Mouse (Mus musculus): Measurements from ENCODE around the gene Tnfrsf8. TPM values are rescaled to one million over a fixed set of nuclear protein-coding genes. Genes with fewer than 3 reads are reported as not detected.

Tnfrsf8 gene
- total and polyA plus RNA-seq, 2 experiments, result 0.02 to 0.09 TPM

DNA sequence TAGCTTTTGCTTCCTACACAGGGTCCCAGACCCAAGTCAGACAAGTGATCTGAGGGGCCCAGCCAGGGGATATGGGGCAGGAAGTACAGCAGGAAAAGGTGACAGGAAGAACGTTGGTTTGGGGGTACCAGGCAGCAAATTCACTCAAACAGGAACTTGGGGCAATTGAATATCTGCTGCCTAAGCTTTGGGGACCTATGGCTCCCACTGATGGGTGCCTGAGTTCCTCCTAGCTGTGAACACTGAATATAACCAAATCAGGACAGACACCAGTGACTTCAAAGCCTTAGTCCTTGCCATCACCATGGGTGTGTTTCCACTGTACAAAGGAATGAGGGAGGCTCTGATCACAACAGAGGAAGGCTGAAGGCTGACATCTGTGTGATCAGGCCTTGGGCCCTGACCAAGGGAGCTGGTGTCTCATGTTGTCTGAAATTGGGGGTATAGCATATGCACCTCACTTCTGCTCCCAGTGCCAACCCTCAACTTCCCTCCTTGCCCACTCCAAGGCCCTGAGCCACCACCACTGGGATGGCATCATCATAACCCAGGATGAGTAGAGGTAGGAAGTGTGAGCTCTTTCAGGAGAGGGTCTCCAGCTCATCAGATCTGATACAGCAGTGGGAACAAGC, 72.1 kb downstream of the Tnfrsf8 start:
- no peak for DNase-seq (ENCODE audit: extremely low read depth, low read depth, low spot score)
- Histone ChIP-seq H3K79me2 (ENCODE audit: control insufficient read depth, insufficient read depth, low read length) (peaks cover 50% of the 10 kb centered on the region), H3K36me3 (ENCODE audit: control insufficient read depth, insufficient read depth, low read length) (no peaks in the 10 kb centered on the region), H3K27ac (replicated peaks; ENCODE audit: insufficient read depth, low read depth, low read length) (peak overlapping the region; percentile 45; the same call in 1 of the 2 replicates), H3K4me3 (ENCODE audit: insufficient read depth, low read depth, low read length) (no peak overlapping the region), H3K27me3 (ENCODE audit: control insufficient read depth, insufficient read depth, low read length) (no peaks in the 10 kb centered on the region), H3K9ac (ENCODE audit: low read depth, low read length) (no peak overlapping the region), H3K4me1 (ENCODE audit: control insufficient read depth, insufficient read depth, low read length) (peaks cover 44% of the 10 kb centered on the region)
- 50% methylated on average over 1 of the region's 1 CpGs for WGBS
- TF ChIP-seq POLR2A (IDR thresholded peaks at IDR 0.05; ENCODE audit: extremely low read depth, insufficient read depth, low read length), result no peak
- TF ChIP-seq CTCF (IDR thresholded peaks at IDR 0.05; ENCODE audit: low read depth, low read length), result no peak

DNA sequence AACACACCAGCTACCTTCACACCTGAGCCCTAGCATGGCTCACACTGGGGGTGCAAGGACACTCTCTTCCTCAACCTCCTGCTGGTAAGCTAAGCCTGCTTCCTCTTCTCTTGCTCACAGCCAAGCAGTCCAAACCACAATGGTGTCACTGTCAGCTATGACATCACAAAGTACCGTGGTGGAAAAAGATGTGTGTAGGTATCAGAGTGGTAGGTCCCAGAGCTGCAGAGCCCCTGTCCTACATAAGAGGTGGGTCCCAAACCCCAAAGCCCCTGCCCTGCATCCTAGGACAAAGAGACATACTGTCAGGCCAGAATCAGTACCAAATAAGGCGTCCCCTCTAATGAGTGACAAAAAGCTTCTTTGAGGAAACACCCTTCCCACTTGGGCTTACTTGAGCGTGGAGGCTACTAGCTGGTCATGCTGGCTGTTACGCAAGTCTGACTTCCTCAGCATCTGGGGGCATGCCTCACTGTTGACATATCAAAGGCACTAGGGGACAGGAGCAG, 74.2 kb downstream of the Tnfrsf8 start:
- Histone ChIP-seq H3K9ac (ENCODE audit: low read depth, low read length) (no peak overlapping the region), H3K4me1 (ENCODE audit: control insufficient read depth, insufficient read depth, low read length) (peaks cover 47% of the 10 kb centered on the region), H3K36me3 (ENCODE audit: control insufficient read depth, insufficient read depth, low read length) (peaks cover 4% of the 10 kb centered on the region; the same call in 1 of the 2 replicates), H3K27ac (replicated peaks; ENCODE audit: insufficient read depth, low read depth, low read length) (peak overlapping the region; percentile 40), H3K27me3 (ENCODE audit: control insufficient read depth, insufficient read depth, low read length) (no peaks in the 10 kb centered on the region), H3K79me2 (ENCODE audit: control insufficient read depth, insufficient read depth, low read length) (peaks cover 62% of the 10 kb centered on the region), H3K4me3 (ENCODE audit: insufficient read depth, low read depth, low read length) (no peak overlapping the region)
- 71% methylated on average over 4 of the region's 4 CpGs for WGBS
- TF ChIP-seq POLR2A (IDR thresholded peaks at IDR 0.05; ENCODE audit: extremely low read depth, insufficient read depth, low read length), result no peak
- no peak for TF ChIP-seq CTCF (IDR thresholded peaks at IDR 0.05; ENCODE audit: low read depth, low read length)
- peak; percentile 53 for DNase-seq (ENCODE audit: extremely low read depth, low read depth, low spot score)

DNA sequence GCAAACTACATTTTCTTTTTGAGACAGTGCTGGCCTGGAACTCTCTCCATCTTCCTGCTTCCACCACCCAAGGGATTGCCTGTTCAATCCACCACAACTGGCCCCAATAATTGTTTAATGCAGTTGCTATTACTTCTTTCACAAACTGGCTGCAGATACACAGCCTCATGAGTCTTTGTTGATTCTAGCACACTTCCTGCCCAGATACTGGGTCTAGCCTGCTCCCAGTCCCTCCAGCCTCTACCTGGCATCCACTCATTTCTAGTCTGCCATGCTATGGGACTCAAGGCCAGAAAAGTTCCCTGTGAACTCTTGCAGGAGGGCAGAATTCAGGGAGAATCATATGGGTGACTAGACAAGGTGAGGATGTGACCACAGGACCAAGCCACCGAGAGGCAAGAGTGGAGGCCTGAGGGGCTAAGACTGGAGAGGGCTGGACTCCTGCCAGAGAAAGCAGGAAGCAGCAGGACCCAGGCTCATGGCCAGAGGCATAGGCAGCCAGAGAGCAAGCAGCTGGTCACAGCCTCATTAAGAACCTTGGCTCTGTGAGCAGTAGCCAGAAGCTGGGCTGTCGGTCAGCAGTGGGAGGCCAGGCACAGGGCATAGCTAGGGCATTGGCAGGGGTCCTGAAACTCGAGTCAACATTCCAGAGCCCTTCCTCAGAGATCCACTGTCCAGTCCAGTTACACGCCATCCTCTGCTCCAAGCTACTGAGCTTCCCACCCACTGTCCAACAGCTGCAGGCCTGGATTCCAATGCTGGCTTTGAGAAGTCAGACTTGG, 75.7 kb downstream of the Tnfrsf8 start:
- Histone ChIP-seq H3K4me1 (ENCODE audit: control insufficient read depth, insufficient read depth, low read length) (peaks cover 36% of the 10 kb centered on the region), H3K4me3 (ENCODE audit: insufficient read depth, low read depth, low read length) (no peak overlapping the region), H3K9ac (ENCODE audit: low read depth, low read length) (no peak overlapping the region), H3K79me2 (ENCODE audit: control insufficient read depth, insufficient read depth, low read length) (peaks cover 53% of the 10 kb centered on the region), H3K27me3 (ENCODE audit: control insufficient read depth, insufficient read depth, low read length) (no peaks in the 10 kb centered on the region), H3K27ac (replicated peaks; ENCODE audit: insufficient read depth, low read depth, low read length) (peak overlapping the region; percentile 47), H3K36me3 (ENCODE audit: control insufficient read depth, insufficient read depth, low read length) (peaks cover 4% of the 10 kb centered on the region; the same call in 1 of the 2 replicates)
- DNase-seq (ENCODE audit: extremely low read depth, low read depth, low spot score), result peak; percentile 79
- TF ChIP-seq CTCF (IDR thresholded peaks at IDR 0.05; ENCODE audit: low read depth, low read length), result no peak
- no peak for TF ChIP-seq POLR2A (IDR thresholded peaks at IDR 0.05; ENCODE audit: extremely low read depth, insufficient read depth, low read length)
- WGBS, result 4% methylated on average over 4 of the region's 4 CpGs

DNA sequence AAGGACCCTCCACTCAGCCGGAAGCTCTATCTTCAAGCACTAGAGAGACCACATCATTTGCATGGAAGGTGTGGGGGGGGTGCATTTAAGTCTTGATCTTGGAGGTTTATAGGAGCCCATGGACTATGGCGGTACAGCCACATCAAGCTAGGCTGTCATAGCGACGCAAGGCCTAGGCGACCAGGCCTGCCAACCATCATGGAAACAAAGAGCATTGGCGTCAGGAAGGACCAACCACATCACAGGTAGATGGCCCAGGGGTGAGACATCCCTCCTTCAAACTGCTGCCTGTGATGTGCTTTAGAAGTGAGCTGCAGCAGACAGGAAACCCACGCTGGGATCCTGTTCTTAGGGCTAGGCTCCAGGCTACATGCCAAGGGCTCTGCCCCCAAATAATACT, 78.9 kb downstream of the Tnfrsf8 start:
- no peak overlapping the region for H3K9ac ChIP-seq (ENCODE audit: low read depth, low read length)
- H3K36me3 ChIP-seq (ENCODE audit: control insufficient read depth, insufficient read depth, low read length), result peaks cover 4% of the 10 kb centered on the region; the same call in 1 of the 2 replicates
- WGBS, result 87% methylated on average over 7 of the region's 7 CpGs
- no peak overlapping the region for H3K4me3 ChIP-seq (ENCODE audit: insufficient read depth, low read depth, low read length)
- H3K79me2 ChIP-seq (ENCODE audit: control insufficient read depth, insufficient read depth, low read length), result peaks cover 43% of the 10 kb centered on the region
- no peaks in the 10 kb centered on the region for H3K27me3 ChIP-seq (ENCODE audit: control insufficient read depth, insufficient read depth, low read length)
- peaks cover 32% of the 10 kb centered on the region for H3K4me1 ChIP-seq (ENCODE audit: control insufficient read depth, insufficient read depth, low read length)
- H3K27ac ChIP-seq (replicated peaks; ENCODE audit: insufficient read depth, low read depth, low read length), result no peak overlapping the region
- DNase-seq (ENCODE audit: extremely low read depth, low read depth, low spot score), result no peak
- TF ChIP-seq POLR2A (IDR thresholded peaks at IDR 0.05; ENCODE audit: extremely low read depth, insufficient read depth, low read length), result no peak

DNA sequence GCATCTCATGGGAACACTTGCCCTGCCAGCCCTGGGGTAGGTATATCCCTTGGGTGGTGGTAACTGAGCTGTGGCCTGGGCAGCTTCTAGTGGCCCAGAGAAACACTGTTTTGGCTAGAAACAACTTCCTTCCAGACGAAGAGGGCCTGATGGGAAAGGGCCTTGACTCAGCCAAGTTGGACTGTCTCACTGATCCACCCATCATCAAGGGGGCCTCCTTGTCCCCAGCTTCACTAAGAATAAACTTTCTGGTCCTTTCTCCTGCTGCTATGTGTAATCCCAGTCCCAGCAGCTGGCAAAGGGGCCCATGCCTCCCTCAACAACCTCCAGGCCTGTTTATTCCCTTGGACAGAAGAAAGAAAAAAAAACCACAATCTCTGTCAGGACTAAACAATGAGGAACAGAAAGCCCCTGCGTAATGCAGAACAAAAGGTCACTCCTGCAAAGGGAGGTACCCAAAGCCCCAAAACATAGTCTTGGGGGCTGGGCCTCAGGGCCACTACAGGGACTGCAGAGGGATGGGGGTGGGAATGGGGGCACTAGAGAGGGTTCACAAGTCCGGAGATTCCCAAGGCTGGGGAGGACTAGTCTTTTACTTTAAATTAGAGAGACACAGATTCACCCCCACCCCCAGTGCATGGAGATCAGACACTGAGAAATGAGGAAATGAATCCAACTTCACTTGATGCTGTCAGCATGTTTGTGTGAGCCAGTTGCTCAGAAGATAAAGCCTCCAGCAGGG, 81.3 kb downstream of the Tnfrsf8 start:
- 69% methylated on average over 3 of the region's 3 CpGs for WGBS
- Histone ChIP-seq H3K27me3 (ENCODE audit: control insufficient read depth, insufficient read depth, low read length) (no peaks in the 10 kb centered on the region), H3K79me2 (ENCODE audit: control insufficient read depth, insufficient read depth, low read length) (peaks cover 49% of the 10 kb centered on the region), H3K4me1 (ENCODE audit: control insufficient read depth, insufficient read depth, low read length) (peaks cover 25% of the 10 kb centered on the region), H3K36me3 (ENCODE audit: control insufficient read depth, insufficient read depth, low read length) (peaks cover 6% of the 10 kb centered on the region; the same call in 1 of the 2 replicates), H3K4me3 (ENCODE audit: insufficient read depth, low read depth, low read length) (no peak overlapping the region), H3K9ac (ENCODE audit: low read depth, low read length) (no peak overlapping the region), H3K27ac (replicated peaks; ENCODE audit: insufficient read depth, low read depth, low read length) (peak overlapping the region; percentile 25)
- DNase-seq (ENCODE audit: extremely low read depth, low read depth, low spot score), result no peak
- no peak for TF ChIP-seq CTCF (IDR thresholded peaks at IDR 0.05; ENCODE audit: low read depth, low read length)
- TF ChIP-seq POLR2A (IDR thresholded peaks at IDR 0.05; ENCODE audit: extremely low read depth, insufficient read depth, low read length), result no peak

All from liver, adult 2 months (tissue).